Mouse (Mus musculus): Measurements from ENCODE around the gene Irf6.

Irf6 gene

GRCm38 (mm10) chr1:193152872-193153271 is at the start of gene Irf6:
Gene Irf6, plus strand, starts transcription at chr1:193153111.
- DNase-seq (ENCODE audit: inconsistent ontology term), result peak; percentile 44

GRCm38 (mm10) chr1:193112093-193112492 is 40.8 kb upstream of the Irf6 start:
- DNase-seq (ENCODE audit: inconsistent ontology term), result no peak

- peak; percentile 1 for DNase-seq (ENCODE audit: inconsistent ontology term)
Measured at GRCm38 (mm10) chr1:193122793-193123192, 30.1 kb upstream of the Irf6 start.

- no peak for DNase-seq (ENCODE audit: inconsistent ontology term)
Measured at GRCm38 (mm10) chr1:193123290-193123689, 29.6 kb upstream of the Irf6 start.

GRCm38 (mm10) chr1:193125835-193126234 is 27.1 kb upstream of the Irf6 start:
- no peak for DNase-seq (ENCODE audit: inconsistent ontology term)

GRCm38 (mm10) chr1:193128055-193128454 is 24.9 kb upstream of the Irf6 start:
- no peak for DNase-seq (ENCODE audit: inconsistent ontology term)

- DNase-seq (ENCODE audit: inconsistent ontology term), result no peak
Measured at GRCm38 (mm10) chr1:193129321-193129720, 23.6 kb upstream of the Irf6 start.

- DNase-seq (ENCODE audit: inconsistent ontology term), result peak; percentile 92
Measured at GRCm38 (mm10) chr1:193129786-193130455, 23.0 kb upstream of the Irf6 start, which contains the start of gene Diexf. Gene Diexf, minus strand, starts transcription at chr1:193130272.

- no peak for DNase-seq (ENCODE audit: inconsistent ontology term)
Measured at GRCm38 (mm10) chr1:193130456-193130825, 22.5 kb upstream of the Irf6 start.

- DNase-seq (ENCODE audit: inconsistent ontology term), result no peak
Measured at GRCm38 (mm10) chr1:193130839-193131238, 22.1 kb upstream of the Irf6 start.

GRCm38 (mm10) chr1:193131311-193131948 is 21.5 kb upstream of the Irf6 start:
- no peak for DNase-seq (ENCODE audit: inconsistent ontology term)

- DNase-seq (ENCODE audit: inconsistent ontology term), result no peak
Measured at GRCm38 (mm10) chr1:193132385-193132784, 20.5 kb upstream of the Irf6 start.

- no peak for DNase-seq (ENCODE audit: inconsistent ontology term)
Measured at GRCm38 (mm10) chr1:193133726-193134125, 19.2 kb upstream of the Irf6 start.

GRCm38 (mm10) chr1:193138087-193138486 is 14.8 kb upstream of the Irf6 start:
- no peak for DNase-seq (ENCODE audit: inconsistent ontology term)

GRCm38 (mm10) chr1:193138669-193139068 is 14.2 kb upstream of the Irf6 start:
- no peak for DNase-seq (ENCODE audit: inconsistent ontology term)

GRCm38 (mm10) chr1:193141118-193141517 is 11.8 kb upstream of the Irf6 start:
- DNase-seq (ENCODE audit: inconsistent ontology term), result no peak

GRCm38 (mm10) chr1:193142517-193143062 is 10.3 kb upstream of the Irf6 start:
- DNase-seq (ENCODE audit: inconsistent ontology term), result no peak

GRCm38 (mm10) chr1:193144516-193144915 is 8.4 kb upstream of the Irf6 start:
- no peak for DNase-seq (ENCODE audit: inconsistent ontology term)

GRCm38 (mm10) chr1:193145101-193145500 is 7.8 kb upstream of the Irf6 start:
- DNase-seq (ENCODE audit: inconsistent ontology term), result no peak

GRCm38 (mm10) chr1:193146416-193146815 is 6.5 kb upstream of the Irf6 start:
- no peak for DNase-seq (ENCODE audit: inconsistent ontology term)

GRCm38 (mm10) chr1:193149231-193149630 is 3.7 kb upstream of the Irf6 start:
- DNase-seq (ENCODE audit: inconsistent ontology term), result peak; percentile 6

- DNase-seq (ENCODE audit: inconsistent ontology term), result no peak
Measured at GRCm38 (mm10) chr1:193151134-193151533, 1.8 kb upstream of the Irf6 start.

- no peak for DNase-seq (ENCODE audit: inconsistent ontology term)
Measured at GRCm38 (mm10) chr1:193153561-193153960, 650 bp downstream of the Irf6 start.
